Mouse (Mus musculus) heart, embryonic 12.5 days (tissue): ENCODE data around the gene Clstn2. TPM values are rescaled to one million over a fixed set of nuclear protein-coding genes. Genes with fewer than 3 reads are reported as not detected.

Source experiments
- ATAC-seq: fragments of 200-750 bp; cut with Nextera tagmentation; 2 replicates; pipeline ENCODE4 v1.8.0; 2017; ENCODE audit warnings: moderate TSS enrichment, moderate library complexity; ENCODE audit not compliant: insufficient number of reproducible peaks, low FRiP score
- H3K27ac ChIP-seq: fragments of 300-500 bp; sonication (generic); 2 replicates; pipeline ENCODE4 v1.5.1; 2016; ENCODE audit warnings: mild to moderate bottlenecking, moderate library complexity; ENCODE audit not compliant: poor library complexity, severe bottlenecking
- H3K27me3 ChIP-seq: fragments of 300-500 bp; sonication (generic); replicated peaks from 2 replicates; pipeline ENCODE4 v1.6.1; 2016; ENCODE audit warnings: mild to moderate bottlenecking, moderate library complexity
- H3K36me3 ChIP-seq: fragments of 300-500 bp; sonication (generic); 2 replicates; pipeline ENCODE4 v1.6.1; 2016; ENCODE audit warnings: mild to moderate bottlenecking, moderate library complexity
- H3K4me1 ChIP-seq: fragments of 300-500 bp; sonication (generic); replicated peaks from 2 replicates; pipeline ENCODE4 v1.6.1; 2016; ENCODE audit warnings: mild to moderate bottlenecking
- H3K4me2 ChIP-seq: fragments of 300-500 bp; sonication (generic); 2 replicates; pipeline ENCODE4 v1.6.1; 2016; ENCODE audit warnings: mild to moderate bottlenecking, moderate library complexity
- H3K4me3 ChIP-seq: fragments of 300-500 bp; sonication (generic); 2 replicates; pipeline ENCODE4 v1.5.1; 2016; ENCODE audit warnings: mild to moderate bottlenecking
- H3K9ac ChIP-seq: fragments of 300-500 bp; sonication (generic); 2 replicates; pipeline ENCODE4 v1.6.1; 2016; ENCODE audit warnings: mild to moderate bottlenecking, moderate library complexity
- H3K9me3 ChIP-seq: fragments of 300-500 bp; sonication (generic); replicated peaks from 2 replicates; pipeline ENCODE4 v1.6.1; 2016; ENCODE audit warnings: mild to moderate bottlenecking, moderate library complexity
- WGBS: fragments of 180-500 bp; shearing (Covaris S2); methylation state at CpG from one replicate; pipeline ENCODE4 v1.1.7; 2016; 5-methylcytosine and 5-hydroxymethylcytosine counted together
- polyA plus RNA-seq: library from polyadenylated mRNA; unstranded; fragments of >200 nt; fragmentation: Nextera tagmentation; extraction: Ambion mirVana; gene quantifications from 2 replicates; pipeline ENCODE4 v1.2.1, GENCODE M21; 2016

The Clstn2 gene
- polyA plus RNA-seq, 1 experiment from 2014 or later: 1.2 TPM

DNA sequence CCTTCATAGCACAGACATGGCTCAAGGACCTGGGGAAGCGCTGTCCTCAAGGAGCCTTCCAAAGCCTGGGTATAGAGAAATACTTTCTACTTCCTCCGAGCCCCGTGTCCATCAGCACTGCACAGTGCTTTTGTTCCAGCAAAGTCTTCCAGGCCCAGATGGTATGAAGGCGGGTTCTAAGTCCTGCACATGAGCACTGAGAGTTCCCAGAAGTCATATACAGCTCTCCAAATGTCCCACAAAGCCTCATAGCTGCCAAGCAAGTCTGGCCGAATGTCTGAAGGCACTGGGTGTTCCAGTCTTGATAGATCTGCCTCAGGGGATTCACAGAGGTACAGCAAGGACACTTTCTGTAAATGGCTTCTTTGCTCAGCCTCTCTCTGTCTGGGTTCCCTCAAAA, 14.3 kb downstream of the Clstn2 start:
- Histone ChIP-seq H3K4me3 (no peak overlapping the region), H3K4me1 (no peaks in the 10 kb centered on the region), H3K27me3 (no peaks in the 10 kb centered on the region), H3K36me3 (no peaks in the 10 kb centered on the region), H3K9ac (no peak overlapping the region), H3K9me3 (no peaks in the 10 kb centered on the region), H3K27ac (no peak overlapping the region), H3K4me2 (no peak overlapping the region)
- no peak for ATAC-seq
- 75% methylated on average over 5 of the region's 5 CpGs for WGBS

DNA sequence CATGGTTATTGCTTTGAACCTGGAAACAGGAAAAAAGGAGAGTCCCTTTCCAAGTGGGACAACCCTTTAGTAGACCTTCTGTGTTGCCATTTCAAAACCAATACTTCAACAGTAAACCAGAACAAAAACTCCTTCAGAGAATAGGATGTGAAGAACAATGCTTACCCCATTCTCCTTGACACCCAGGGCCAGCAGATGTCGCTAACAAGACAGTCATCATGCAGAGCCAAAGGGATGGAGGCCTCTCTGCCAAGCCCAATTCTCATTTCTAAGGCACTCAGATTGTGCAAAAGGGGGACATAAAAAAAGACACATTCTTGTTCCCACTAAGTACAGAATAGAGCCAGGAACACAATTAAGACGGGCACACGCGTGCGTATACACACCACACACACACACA, 16.4 kb downstream of the Clstn2 start:
- no peak for ATAC-seq
- no peaks in the 10 kb centered on the region for H3K4me1 ChIP-seq
- H3K27ac ChIP-seq: no peak overlapping the region
- H3K4me3 ChIP-seq: no peak overlapping the region
- no peak overlapping the region for H3K9ac ChIP-seq
- H3K36me3 ChIP-seq: no peaks in the 10 kb centered on the region
- WGBS: 83% methylated on average over 5 of the region's 5 CpGs
- H3K4me2 ChIP-seq: no peak overlapping the region
- H3K27me3 ChIP-seq: no peaks in the 10 kb centered on the region
- no peaks in the 10 kb centered on the region for H3K9me3 ChIP-seq

DNA sequence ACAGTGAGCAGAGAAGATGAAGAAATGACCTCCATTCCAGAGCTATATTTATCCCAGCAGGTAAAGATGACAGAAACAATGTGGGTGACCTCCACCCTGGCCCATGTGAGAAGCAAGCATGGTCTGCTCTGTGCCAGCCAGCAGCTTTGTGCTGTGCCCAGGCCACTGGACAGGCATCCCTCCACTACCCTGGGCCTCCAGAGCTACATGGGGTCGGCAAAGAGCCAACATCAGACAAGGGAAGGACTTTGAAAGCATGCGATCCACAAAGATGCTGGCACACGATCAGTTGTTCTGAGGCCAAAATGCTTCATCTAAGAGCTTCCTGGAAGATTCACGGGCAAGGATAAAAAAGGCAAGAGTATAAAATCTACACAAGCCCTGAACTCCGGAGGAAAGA, 36.6 kb downstream of the Clstn2 start:
- no peak for ATAC-seq

DNA sequence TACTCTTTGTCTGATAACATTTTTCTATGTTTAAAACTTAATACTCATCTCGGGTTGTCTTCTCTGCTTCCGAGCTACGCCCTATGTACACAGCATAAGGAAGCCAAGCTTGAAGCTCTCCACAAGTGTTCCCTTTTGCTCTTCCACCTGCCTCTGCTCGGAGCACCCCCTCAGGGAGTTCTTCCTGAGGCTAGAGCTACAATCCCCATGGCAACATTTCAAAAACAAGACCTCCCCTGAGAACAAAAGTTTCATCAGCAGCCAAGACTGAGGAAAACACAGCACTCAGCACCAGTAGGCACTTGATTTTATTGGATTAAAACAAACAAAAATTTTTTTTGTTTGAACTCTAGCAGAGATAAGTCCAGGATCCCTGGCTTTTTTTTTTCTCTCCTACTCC, 37.3 kb downstream of the Clstn2 start:
- Histone ChIP-seq H3K36me3 (no peaks in the 10 kb centered on the region), H3K9ac (no peak overlapping the region), H3K4me3 (no peak overlapping the region), H3K27me3 (no peaks in the 10 kb centered on the region), H3K4me1 (no peaks in the 10 kb centered on the region), H3K27ac (no peak overlapping the region), H3K4me2 (no peak overlapping the region), H3K9me3 (no peaks in the 10 kb centered on the region)
- ATAC-seq: no peak
- WGBS: 64% methylated on average over 4 of the region's 4 CpGs

More for the DNA sequence above, 36.6 kb downstream of the Clstn2 start:
- no peak overlapping the region for H3K27ac ChIP-seq
- H3K9me3 ChIP-seq: no peaks in the 10 kb centered on the region
- H3K4me3 ChIP-seq: no peak overlapping the region
- no peak overlapping the region for H3K9ac ChIP-seq
- 77% methylated on average over 5 of the region's 5 CpGs for WGBS
- H3K36me3 ChIP-seq: no peaks in the 10 kb centered on the region
- H3K4me2 ChIP-seq: no peak overlapping the region
- no peaks in the 10 kb centered on the region for H3K27me3 ChIP-seq
- H3K4me1 ChIP-seq: no peaks in the 10 kb centered on the region

DNA sequence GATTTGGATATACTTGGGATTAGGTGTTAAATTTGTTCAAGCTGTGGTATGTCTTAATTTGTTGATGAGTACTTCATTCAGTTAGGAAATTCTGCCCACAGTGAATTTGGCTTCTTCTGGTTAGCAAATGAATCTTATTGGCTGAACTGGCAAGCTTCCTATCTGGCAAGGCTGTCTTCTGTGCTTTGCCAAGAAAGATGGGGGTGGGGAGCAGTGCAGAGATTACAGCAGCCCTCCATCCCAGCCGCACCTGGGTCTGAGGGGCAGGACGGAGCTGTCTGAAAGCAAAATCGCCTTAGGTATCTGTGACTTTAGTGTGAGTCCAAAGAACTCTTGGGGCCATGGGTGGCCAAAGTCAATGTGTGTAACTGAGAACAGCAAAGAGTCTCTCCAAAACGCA, 40.9 kb downstream of the Clstn2 start:
- no peaks in the 10 kb centered on the region for H3K9me3 ChIP-seq
- H3K27me3 ChIP-seq: no peaks in the 10 kb centered on the region
- H3K4me3 ChIP-seq: no peak overlapping the region
- ATAC-seq: no peak
- H3K36me3 ChIP-seq: no peaks in the 10 kb centered on the region
- no peaks in the 10 kb centered on the region for H3K4me1 ChIP-seq
- no peak overlapping the region for H3K9ac ChIP-seq
- no peak overlapping the region for H3K4me2 ChIP-seq
- WGBS: 42% methylated on average over 4 of the region's 4 CpGs
- H3K27ac ChIP-seq: no peak overlapping the region

DNA sequence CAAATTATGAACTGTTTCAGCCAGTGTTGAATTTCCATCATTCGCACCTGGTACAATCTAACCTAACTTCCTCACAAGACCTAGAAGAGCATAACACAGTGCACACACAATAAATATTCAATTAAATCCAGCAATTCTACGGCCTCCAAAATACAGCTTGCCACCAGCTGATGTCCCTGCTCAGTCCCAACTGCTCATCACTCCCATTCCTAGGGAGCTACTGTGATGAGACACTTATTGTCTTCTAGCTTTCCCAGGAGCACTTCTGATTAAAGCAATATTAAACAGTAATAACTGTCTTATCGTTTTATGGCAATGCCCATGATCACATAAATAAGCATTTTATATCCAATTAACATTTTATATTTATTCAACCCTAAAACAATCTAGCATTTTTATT, 55.6 kb downstream of the Clstn2 start:
- H3K9me3 ChIP-seq: no peaks in the 10 kb centered on the region
- no peak overlapping the region for H3K9ac ChIP-seq
- 74% methylated on average over 3 of the region's 3 CpGs for WGBS
- H3K27me3 ChIP-seq: no peaks in the 10 kb centered on the region
- no peak overlapping the region for H3K4me2 ChIP-seq
- H3K4me3 ChIP-seq: no peak overlapping the region
- H3K27ac ChIP-seq: no peak overlapping the region
- ATAC-seq: no peak
- no peaks in the 10 kb centered on the region for H3K4me1 ChIP-seq
- H3K36me3 ChIP-seq: no peaks in the 10 kb centered on the region

DNA sequence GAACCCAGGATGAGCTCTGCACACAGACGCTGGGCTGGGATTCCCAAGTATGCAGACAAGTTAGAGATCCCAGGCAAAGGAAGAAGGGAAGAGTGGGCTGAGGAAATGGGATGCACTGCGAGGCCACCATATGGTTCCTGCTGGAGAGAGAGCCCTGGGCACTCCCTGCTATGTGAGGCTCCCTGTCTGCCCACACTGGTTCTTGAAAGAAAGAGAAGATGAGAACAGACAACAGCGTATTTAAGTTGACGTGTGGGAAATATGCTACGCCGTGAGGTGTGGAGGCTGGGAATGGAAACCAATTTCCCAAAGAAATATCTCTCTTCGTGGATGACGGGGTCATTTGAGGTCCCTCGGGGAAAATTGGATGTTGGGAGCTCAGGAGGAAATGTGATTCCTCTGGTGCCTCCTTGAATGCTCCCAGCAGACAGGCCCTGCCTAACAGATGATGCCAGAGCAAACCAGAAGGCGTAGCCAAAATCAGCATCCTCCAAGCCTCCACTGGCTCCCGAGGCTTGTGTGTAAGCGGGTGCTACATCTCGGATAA, 58.1 kb downstream of the Clstn2 start:
- ATAC-seq: no peak
- Histone ChIP-seq H3K36me3 (no peaks in the 10 kb centered on the region), H3K9ac (no peak overlapping the region), H3K4me2 (no peak overlapping the region), H3K9me3 (no peaks in the 10 kb centered on the region), H3K4me1 (no peaks in the 10 kb centered on the region), H3K27me3 (no peaks in the 10 kb centered on the region), H3K4me3 (no peak overlapping the region), H3K27ac (no peak overlapping the region)
- 77% methylated on average over 13 of the region's 13 CpGs for whole genome bisulfite sequencing

DNA sequence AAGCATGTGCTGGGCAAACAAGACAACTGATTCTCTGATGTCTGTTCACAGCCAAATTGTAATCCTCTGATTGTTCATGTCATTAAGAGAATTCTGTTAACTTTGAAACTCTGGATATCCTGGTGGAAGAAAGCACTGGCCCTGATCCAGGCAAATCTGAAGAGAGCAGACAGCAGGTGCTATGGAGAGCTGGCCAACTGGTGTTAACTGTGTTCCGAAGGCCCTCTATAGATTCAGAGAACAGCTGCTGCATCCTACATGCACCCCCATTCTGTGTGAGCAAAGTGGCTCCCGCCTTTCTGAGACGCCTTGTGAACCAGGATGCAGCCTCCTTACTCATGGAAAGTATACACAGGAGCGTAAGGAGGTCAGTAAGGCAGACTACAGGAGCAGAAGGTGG, 66.3 kb downstream of the Clstn2 start:
- 71% methylated on average over 4 of the region's 4 CpGs for WGBS
- no peak overlapping the region for H3K27ac ChIP-seq

DNA sequence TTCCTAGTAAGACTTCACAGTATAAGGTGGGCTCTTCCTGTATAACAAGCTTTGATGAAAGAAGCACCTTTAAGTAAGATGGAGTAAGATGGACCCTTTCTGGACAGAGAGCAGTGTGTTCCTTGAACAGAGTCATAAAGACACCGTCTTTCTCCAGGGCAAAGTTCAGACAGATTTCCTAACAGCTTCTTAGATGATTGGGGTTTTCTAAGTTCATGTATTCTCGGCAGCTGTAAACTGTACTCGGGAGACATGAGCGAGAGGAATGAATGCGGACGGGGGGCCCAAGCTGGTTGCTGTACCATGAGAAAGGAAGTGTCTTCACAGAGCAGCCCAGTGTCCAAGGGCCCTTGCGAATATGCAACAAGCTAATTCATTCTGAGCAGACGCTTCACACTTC, 75.5 kb downstream of the Clstn2 start:
- Histone ChIP-seq H3K4me1 (peaks cover 5% of the 10 kb centered on the region; the same call in 1 of the 2 replicates), H3K4me3 (no peak overlapping the region), H3K36me3 (no peaks in the 10 kb centered on the region), H3K9me3 (no peaks in the 10 kb centered on the region), H3K9ac (no peak overlapping the region), H3K4me2 (no peak overlapping the region), H3K27me3 (no peaks in the 10 kb centered on the region), H3K27ac (no peak overlapping the region)
- WGBS: 83% methylated on average over 8 of the region's 8 CpGs
- no peak for ATAC-seq

More for the DNA sequence above, 66.3 kb downstream of the Clstn2 start:
- Histone ChIP-seq H3K4me3 (no peak overlapping the region), H3K4me2 (no peak overlapping the region), H3K27me3 (no peaks in the 10 kb centered on the region), H3K9me3 (no peaks in the 10 kb centered on the region), H3K4me1 (no peaks in the 10 kb centered on the region), H3K36me3 (no peaks in the 10 kb centered on the region), H3K9ac (no peak overlapping the region)
- ATAC-seq: no peak

DNA sequence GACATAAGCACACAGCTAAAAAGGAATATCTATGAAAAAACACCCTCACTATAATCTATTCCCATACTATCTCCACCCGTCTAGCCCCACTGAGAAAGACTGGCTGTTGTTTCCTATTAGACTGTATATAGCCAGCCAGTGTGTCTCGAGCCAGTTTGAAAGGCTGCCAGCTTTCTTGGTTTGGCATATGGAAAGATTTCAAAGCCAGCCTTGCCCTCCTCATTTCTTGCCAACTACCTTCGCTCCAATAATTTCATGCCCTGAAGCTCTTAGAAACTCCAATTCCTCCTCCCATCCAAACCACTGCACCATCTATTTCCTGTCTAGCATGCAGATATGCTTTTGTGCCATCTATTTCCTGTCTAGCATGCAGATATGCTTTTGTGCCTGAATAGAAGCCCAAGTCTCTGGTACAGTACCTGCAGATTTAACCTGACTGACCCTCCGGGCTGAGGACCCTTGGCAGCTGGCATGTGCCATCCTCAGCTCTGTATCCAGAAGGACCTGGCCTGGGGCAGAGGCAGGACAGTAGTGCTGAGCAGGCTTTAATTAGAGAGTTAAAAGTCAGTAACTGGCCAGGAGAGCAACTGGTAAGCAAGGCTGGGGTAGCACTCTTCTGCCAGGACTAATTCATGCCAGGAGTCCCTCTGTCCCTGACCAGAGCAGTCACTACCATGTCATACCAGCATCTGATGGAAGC, 76.4 kb downstream of the Clstn2 start:
- ATAC-seq: no peak
- Histone ChIP-seq H3K27me3 (no peaks in the 10 kb centered on the region), H3K9me3 (no peaks in the 10 kb centered on the region), H3K36me3 (no peaks in the 10 kb centered on the region), H3K27ac (no peak overlapping the region), H3K4me1 (peaks cover 5% of the 10 kb centered on the region; the same call in 1 of the 2 replicates), H3K4me2 (no peak overlapping the region), H3K9ac (no peak overlapping the region), H3K4me3 (no peak overlapping the region)
- WGBS: 48% methylated on average over 4 of the region's 4 CpGs

DNA sequence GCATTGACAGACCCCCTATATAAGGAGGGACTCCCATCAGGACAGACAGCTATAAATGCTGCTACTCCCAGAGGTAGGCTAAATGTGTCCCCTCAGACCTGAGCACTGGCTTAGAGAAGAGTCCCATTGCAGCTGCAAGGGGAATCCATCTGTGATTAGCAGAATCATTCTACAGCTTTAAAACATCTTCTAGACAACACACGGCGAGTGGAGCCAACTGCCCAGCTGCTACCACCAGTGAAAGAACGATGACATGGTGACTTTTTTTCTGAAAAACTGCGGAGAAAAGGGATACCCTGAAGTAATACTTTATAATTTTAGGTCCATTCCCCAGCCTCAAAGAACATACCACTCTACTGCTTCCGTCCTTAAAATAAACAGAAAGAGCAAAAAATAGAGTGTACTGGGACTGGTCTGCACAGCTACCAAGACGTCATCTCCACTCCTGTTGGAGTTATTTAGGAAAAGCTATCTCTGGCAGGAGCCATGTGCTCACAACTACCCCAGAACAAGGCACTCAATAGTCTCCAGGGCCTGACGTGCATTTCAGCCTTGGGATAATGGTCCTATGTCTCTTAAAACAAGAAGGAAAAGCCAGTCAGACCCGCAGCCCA, 79.1 kb downstream of the Clstn2 start:
- Histone ChIP-seq H3K4me3 (no peak overlapping the region), H3K9me3 (no peaks in the 10 kb centered on the region), H3K27ac (no peak overlapping the region), H3K4me1 (peaks cover 5% of the 10 kb centered on the region; the same call in 1 of the 2 replicates), H3K27me3 (no peaks in the 10 kb centered on the region), H3K36me3 (no peaks in the 10 kb centered on the region), H3K4me2 (no peak overlapping the region), H3K9ac (no peak overlapping the region)
- ATAC-seq: no peak
- 73% methylated on average over 8 of the region's 8 CpGs for WGBS
